Mouse (Mus musculus) lung, postnatal 0 days (tissue): ENCODE data around the gene Dclk1.

ENCODE experiments used
- CTCF ChIP-seq: IDR thresholded peaks from 2 replicates; pipeline ENCODE4 v1.5.1; 2016; ENCODE audit warnings: antibody characterized with exemption, mild to moderate bottlenecking
- EP300 ChIP-seq: IDR thresholded peaks from 2 replicates; pipeline ENCODE4 v1.6.1; 2016; ENCODE audit warnings: antibody characterized with exemption, mild to moderate bottlenecking, control low read depth

DNA sequence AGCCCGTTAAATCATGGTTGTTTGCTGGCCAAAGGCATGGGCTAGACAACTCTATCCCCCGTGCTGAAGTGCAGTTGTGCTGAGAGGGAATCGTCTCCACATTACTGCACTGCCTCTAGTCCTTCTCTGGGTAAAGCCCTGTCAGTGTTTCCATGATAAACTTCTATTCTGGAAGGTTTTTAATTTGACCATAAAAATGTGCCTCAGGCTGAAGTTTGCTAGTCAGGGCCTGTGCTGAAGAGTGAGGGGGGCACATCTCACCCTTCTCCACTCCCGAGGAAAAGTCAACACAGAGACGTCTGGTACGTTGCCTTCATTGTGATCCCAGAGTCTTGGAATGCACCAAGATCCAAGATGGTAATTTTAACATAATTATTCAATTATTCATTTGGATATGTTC lies 294.7 kb downstream of the Dclk1 start:
- no peak for TF ChIP-seq CTCF
- no peak for TF ChIP-seq EP300
